ENCODE assay signal across 8 mouse cellular contexts in genomic region chr5:73209201-73210096, GRCm38 (mm10). TPM values are rescaled to one million over a fixed set of nuclear protein-coding genes. Genes with fewer than 3 reads are reported as not detected.
DNase-seq lines count a peak whose midpoint lies in the region; ATAC-seq and TF ChIP-seq lines count a peak whose summit lies in the region.

No protein-coding gene starts in this region.

- peaks cover 85% of the 10 kb centered on the region for H3K4me1 ChIP-seq in E14TG2a.4 (replicated peaks; ENCODE audit: low read depth, low read length)
- peaks cover 22% of the 10 kb centered on the region for H3K4me1 ChIP-seq in forebrain, embryonic 13.5 days
- peaks cover 4% of the 10 kb centered on the region; the same call in 1 of the 2 replicates for H3K4me1 ChIP-seq in lung, adult 2 months (ENCODE audit: control insufficient read depth, insufficient read depth, low read length)

- H3ac ChIP-seq in myocyte (ENCODE audit: control insufficient read depth, insufficient read length), result no peak overlapping the region

- no peak overlapping the region for H3K9ac ChIP-seq in forebrain, embryonic 13.5 days

- TF ChIP-seq CTCF in gastrocnemius, adult 2 months (IDR thresholded peaks at IDR 0.05), result no peak
- TF ChIP-seq CTCF in E14TG2a.4 (conservative IDR thresholded peaks at IDR 0.05; ENCODE audit: low read length), result no peak
- TF ChIP-seq CTCF in lung, adult 2 months (IDR thresholded peaks at IDR 0.05; ENCODE audit: insufficient read depth, low read length), result no peak

- H3K27me3 ChIP-seq in E14TG2a.4 (ENCODE audit: insufficient read depth, low read length) (no peaks in the 10 kb centered on the region), myocyte (ENCODE audit: control insufficient read depth, insufficient read depth, insufficient read length) (no peaks in the 10 kb centered on the region)
- no peaks in the 10 kb centered on the region for H3K27me3 ChIP-seq in forebrain, embryonic 13.5 days

- no peak for TF ChIP-seq POLR2A in myocyte (IDR thresholded peaks at IDR 0.05; ENCODE audit: insufficient read length, low read depth)
- TF ChIP-seq POLR2A in lung, adult 2 months (IDR thresholded peaks at IDR 0.05; ENCODE audit: borderline replicate concordance, extremely low read depth, low read depth, low read length), result no peak

- H3K4me3 ChIP-seq in gastrocnemius, adult 2 months, result no peak overlapping the region
- H3K4me3 ChIP-seq in E14TG2a.4 (replicated peaks; ENCODE audit: low read length), result peak overlapping the region; percentile 4; the same call in 1 of the 2 replicates
- no peak overlapping the region for H3K4me3 ChIP-seq in forebrain, embryonic 13.5 days
- H3K4me3 ChIP-seq in myocyte, result no peak overlapping the region
- no peak overlapping the region for H3K4me3 ChIP-seq in lung, adult 2 months (replicated peaks; ENCODE audit: extremely low read depth, low read depth, low read length)

- H3K9me3 ChIP-seq in E14TG2a.4 (ENCODE audit: low read length), result no peaks in the 10 kb centered on the region
- H3K9me3 ChIP-seq in forebrain, embryonic 13.5 days (replicated peaks), result no peaks in the 10 kb centered on the region

- H3K4me2 ChIP-seq in forebrain, embryonic 13.5 days, result 0 out of 2 replicates have a peak overlapping the region, but pooled peaks have one; percentile 16
- no peak overlapping the region for H3K4me2 ChIP-seq in myocyte (ENCODE audit: low read depth)

- ATAC-seq in forebrain, embryonic 13.5 days, result peak; percentile 55; the same call in 1 of the 2 replicates

- peak overlapping the region; percentile 38 for H3K27ac ChIP-seq in gastrocnemius, adult 2 months
- H3K27ac ChIP-seq in forebrain, embryonic 13.5 days, result peak overlapping the region; percentile 48; the same call in 1 of the 2 replicates

- H3K79me2 ChIP-seq in myocyte (ENCODE audit: control insufficient read depth, insufficient read depth), result peaks cover 5% of the 10 kb centered on the region

- DNase-seq in gastrocnemius, adult 2 months, result no peak
- no peak for DNase-seq in gastrocnemius, postnatal 4 days (ENCODE audit: low spot score in 2 of 2)
- no peak for DNase-seq in retina, postnatal 1 day
- DNase-seq in lung, adult 2 months, result no peak
- no peak for DNase-seq in right cerebral cortex, adult 18-20 months

- H3K36me3 ChIP-seq in E14TG2a.4 (ENCODE audit: insufficient read depth, low read length), result peaks cover 15% of the 10 kb centered on the region
- H3K36me3 ChIP-seq in forebrain, embryonic 13.5 days (ENCODE audit: poor library complexity, severe bottlenecking), result peaks cover 24% of the 10 kb centered on the region
- H3K36me3 ChIP-seq in myocyte (ENCODE audit: control insufficient read depth, insufficient read depth), result peaks cover 3% of the 10 kb centered on the region

- 28% methylated on average over 20 of the region's 20 CpGs for WGBS in forebrain, embryonic 13.5 days
- 74% methylated on average over 20 of the region's 20 CpGs for WGBS in lung, adult 2 months

- intact Hi-C loops in gastrocnemius, adult 2 months (cut with DNase I), result no loop called here

TF ChIP-seq in myocyte, 11 proteins besides CTCF, POLR2A, EP300 and RAD21:
- TF ChIP-seq MYOD1 (IDR thresholded peaks at IDR 0.05; ENCODE audit: control insufficient read depth in 1 of 3, insufficient read length in 2 of 3, low read depth in 2 of 3) (peak in 2 of 3 experiments; percentile 17 to 72), REST (IDR thresholded peaks at IDR 0.05; ENCODE audit: insufficient read depth, insufficient read length) (no peak)

RNA-seq across cellular contexts. Expression of gene Fryl, which starts 47.0 kb away (rescaled TPM):
- total RNA-seq in gastrocnemius, adult 2 months (2021), result 10 to 100 TPM; 14.6 to 23.5 TPM
- total RNA-seq in gastrocnemius, postnatal 4 days (2021), result 10 to 100 TPM; 33.7 to 35.8 TPM
- 46.1 and 46.7 TPM in 2 replicates for polyA plus RNA-seq in forebrain, embryonic 13.5 days (2015; fragmentation: Nextera tagmentation; extraction: Ambion mirVana)
- 15.3 TPM for polyA plus RNA-seq in myocyte (2012; fragmentation: generic; extraction: Trizol)
- polyA plus RNA-seq in lung, adult 2 months (2012; rRNA removed), result 59.5 and 72.1 TPM in 2 replicates
